Mouse (Mus musculus) brain, embryonic 14.5 days (tissue): ENCODE results near the gene Strada.

Experiments
- CTCF ChIP-seq: fragments of 200-500 bp; IDR thresholded peaks from 2 replicates; pipeline ENCODE4 v1.5.1; 2012; ENCODE audit warnings: inconsistent platforms, mild to moderate bottlenecking, moderate library complexity, borderline replicate concordance; ENCODE audit not compliant: insufficient read depth, insufficient read length; ENCODE audit errors: extremely low read depth
- POLR2A ChIP-seq: fragments of 200-500 bp; IDR thresholded peaks from 2 replicates; pipeline ENCODE4 v1.6.1; 2012; ENCODE audit warnings: mild to moderate bottlenecking, inconsistent platforms, borderline replicate concordance; ENCODE audit not compliant: poor library complexity, insufficient read depth, insufficient read length, severe bottlenecking; ENCODE audit errors: extremely low read depth

DNA sequence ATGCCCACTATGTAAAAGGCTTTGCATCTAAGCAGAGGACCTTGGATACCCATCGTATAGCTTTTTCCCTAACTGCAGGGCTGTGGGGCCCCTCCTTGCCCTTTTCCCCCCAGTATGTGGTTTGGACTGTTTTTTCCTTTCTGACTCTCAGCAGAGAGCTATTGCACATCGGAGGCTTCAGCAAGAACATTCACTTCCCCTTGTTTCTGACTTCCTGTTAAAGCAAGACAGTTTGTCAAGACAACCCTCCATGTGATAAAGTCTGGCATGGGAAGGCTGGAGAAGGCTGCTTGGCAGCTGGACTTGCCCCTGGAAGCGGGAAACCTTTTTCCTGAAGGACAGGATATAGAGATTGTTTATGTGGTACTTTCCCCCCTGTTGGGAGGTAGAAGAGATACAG, 79.2 kb downstream of the Strada start:
- no peak for TF ChIP-seq POLR2A
- TF ChIP-seq CTCF = no peak
